Mouse (Mus musculus): ENCODE measurements around the gene Edrf1. TPM values are rescaled to one million over a fixed set of nuclear protein-coding genes. Genes with fewer than 3 reads are reported as not detected.

The Edrf1 gene
- total and polyA plus RNA-seq, 2 experiments from 2014 or later, result 7.3 to 19.4 TPM

DNA sequence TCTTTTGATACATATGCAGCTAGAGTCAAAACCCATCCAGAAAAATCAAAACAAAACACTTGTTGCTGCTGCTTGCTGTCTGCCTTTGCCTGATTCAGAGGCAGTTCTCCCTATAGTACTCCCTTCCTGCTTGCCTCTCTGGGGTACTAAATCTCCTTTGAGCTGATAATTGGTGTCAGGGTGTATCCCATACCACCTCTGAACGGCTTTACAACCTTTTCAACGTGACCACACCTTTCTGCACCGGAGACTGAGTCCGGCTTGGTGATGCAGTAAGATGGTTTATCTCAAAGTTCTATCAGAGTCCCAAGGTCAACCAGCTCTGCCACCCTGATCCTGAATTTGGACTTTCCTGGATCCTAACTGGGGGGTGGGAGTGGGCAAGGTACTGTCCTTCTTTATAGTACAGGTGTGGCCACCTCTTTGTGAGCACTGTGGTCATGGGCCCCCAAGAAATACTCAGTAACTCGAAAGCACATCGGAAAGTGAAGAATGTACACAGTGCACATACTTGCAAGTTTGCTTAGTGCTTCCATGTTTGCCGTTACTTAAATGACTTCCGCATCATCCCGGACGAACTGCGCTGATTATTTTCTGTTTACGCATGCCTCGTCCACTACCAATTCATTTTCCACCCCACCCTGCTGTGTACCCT, 32.8 kb upstream of the Edrf1 start:
- no peaks in the 10 kb centered on the region for H3K9me3 ChIP-seq (replicated peaks; ENCODE audit: control insufficient read depth, low read length)
- no peak for DNase-seq (ENCODE audit: low spot score)
- no peaks in the 10 kb centered on the region for H3K36me3 ChIP-seq (replicated peaks; ENCODE audit: control insufficient read depth, insufficient read depth, low read length)
- H3K4me2 ChIP-seq (ENCODE audit: low read depth, low read length), result no peak overlapping the region
- no peak overlapping the region for H3K4me3 ChIP-seq (ENCODE audit: low read depth, low read length)
- ATAC-seq (ENCODE audit: insufficient read depth, low read depth), result no peak
- no peaks in the 10 kb centered on the region for H3K27me3 ChIP-seq (ENCODE audit: control insufficient read depth, insufficient read depth, low read length)
- H3K9ac ChIP-seq (replicated peaks; ENCODE audit: low read depth, low read length), result no peak overlapping the region
- TF ChIP-seq CTCF (IDR thresholded peaks at IDR 0.05; ENCODE audit: low read depth) (no peak), EP300 (IDR thresholded peaks at IDR 0.05; ENCODE audit: low read depth) (no peak)
- 81% methylated on average over 13 of the region's 13 CpGs for WGBS
- no peak overlapping the region for H3K27ac ChIP-seq (ENCODE audit: low read depth)
- no peaks in the 10 kb centered on the region for H3K4me1 ChIP-seq (ENCODE audit: control insufficient read depth, insufficient read depth)

DNA sequence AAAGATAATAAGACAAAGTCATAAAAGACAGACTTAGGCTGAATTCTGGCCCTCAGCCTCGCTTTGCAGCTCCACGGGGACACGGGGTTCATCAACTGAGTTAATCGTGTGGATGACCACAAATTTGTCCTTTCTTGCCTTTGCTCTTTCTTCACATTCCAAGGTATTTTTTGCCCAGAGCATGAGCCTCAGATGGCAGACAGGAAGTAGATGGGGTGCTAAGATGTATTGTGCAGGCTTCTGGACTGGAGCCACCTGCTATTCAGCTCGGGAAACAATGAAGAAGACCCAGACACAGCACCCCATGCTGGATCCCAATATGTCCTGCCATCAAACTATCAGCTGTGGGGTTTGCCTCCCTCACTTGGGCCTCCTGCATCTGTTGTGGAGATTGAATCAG, 30.0 kb upstream of the Edrf1 start:
- DNase-seq (ENCODE audit: low spot score) (no peak), ATAC-seq (ENCODE audit: insufficient read depth, low read depth) (no peak)
- Histone ChIP-seq H3K27ac (ENCODE audit: low read depth) (no peak overlapping the region), H3K9me3 (replicated peaks; ENCODE audit: control insufficient read depth, low read length) (no peaks in the 10 kb centered on the region), H3K9ac (replicated peaks; ENCODE audit: low read depth, low read length) (no peak overlapping the region), H3K4me3 (ENCODE audit: low read depth, low read length) (no peak overlapping the region), H3K27me3 (ENCODE audit: control insufficient read depth, insufficient read depth, low read length) (no peaks in the 10 kb centered on the region), H3K4me2 (ENCODE audit: low read depth, low read length) (no peak overlapping the region), H3K36me3 (replicated peaks; ENCODE audit: control insufficient read depth, insufficient read depth, low read length) (no peaks in the 10 kb centered on the region), H3K4me1 (ENCODE audit: control insufficient read depth, insufficient read depth) (no peaks in the 10 kb centered on the region)
- WGBS, result 67% methylated on average over 5 of the region's 5 CpGs
- TF ChIP-seq EP300 (IDR thresholded peaks at IDR 0.05; ENCODE audit: low read depth), result no peak
- no peak for TF ChIP-seq CTCF (IDR thresholded peaks at IDR 0.05; ENCODE audit: low read depth)

GRCm38 (mm10) chr7:133607883-133608575, 29.3 kb upstream of the Edrf1 start:
- H3K36me3 ChIP-seq (replicated peaks; ENCODE audit: control insufficient read depth, insufficient read depth, low read length), result no peaks in the 10 kb centered on the region
- ATAC-seq (ENCODE audit: insufficient read depth, low read depth) (no peak), DNase-seq (ENCODE audit: low spot score) (no peak)
- no peaks in the 10 kb centered on the region for H3K4me1 ChIP-seq (ENCODE audit: control insufficient read depth, insufficient read depth)
- H3K4me3 ChIP-seq (ENCODE audit: low read depth, low read length), result no peak overlapping the region
- 81% methylated on average over 13 of the region's 13 CpGs for WGBS
- no peaks in the 10 kb centered on the region for H3K27me3 ChIP-seq (ENCODE audit: control insufficient read depth, insufficient read depth, low read length)
- no peak overlapping the region for H3K4me2 ChIP-seq (ENCODE audit: low read depth, low read length)
- no peak overlapping the region for H3K27ac ChIP-seq (ENCODE audit: low read depth)
- H3K9me3 ChIP-seq (replicated peaks; ENCODE audit: control insufficient read depth, low read length), result no peaks in the 10 kb centered on the region
- H3K9ac ChIP-seq (replicated peaks; ENCODE audit: low read depth, low read length), result no peak overlapping the region
- TF ChIP-seq CTCF (IDR thresholded peaks at IDR 0.05; ENCODE audit: low read depth) (no peak), EP300 (IDR thresholded peaks at IDR 0.05; ENCODE audit: low read depth) (no peak)

- Histone ChIP-seq H3K27ac (ENCODE audit: low read depth) (no peak overlapping the region), H3K4me2 (ENCODE audit: low read depth, low read length) (no peak overlapping the region)
- 70% methylated on average over 13 of the region's 13 CpGs for WGBS
These were observed 28.6 kb upstream of the Edrf1 start for GRCm38 (mm10) chr7:133608631-133609340.

DNA sequence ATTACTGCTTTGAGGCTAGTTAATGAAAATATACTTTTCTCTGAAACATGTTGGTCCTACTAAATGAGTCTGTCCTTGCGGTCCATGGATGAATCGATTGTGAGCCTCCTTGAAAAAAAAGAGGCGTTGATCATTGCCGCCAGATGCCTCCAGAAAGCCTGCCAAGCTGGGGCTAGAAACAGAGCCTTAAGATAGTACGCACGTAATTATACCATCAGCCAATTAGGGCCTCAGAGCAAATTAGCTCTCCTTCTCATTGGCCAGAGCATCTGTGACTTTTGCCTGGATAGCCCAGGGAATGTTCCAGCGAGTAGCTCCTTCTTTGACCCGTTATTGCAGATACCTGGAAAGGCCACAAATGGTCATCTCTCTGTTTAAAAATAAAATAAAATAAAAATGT, 27.8 kb upstream of the Edrf1 start:
- 69% methylated on average over 8 of the region's 8 CpGs for WGBS
- H3K4me2 ChIP-seq (ENCODE audit: low read depth, low read length), result no peak overlapping the region
- no peak for ATAC-seq (ENCODE audit: insufficient read depth, low read depth)
- H3K4me3 ChIP-seq (ENCODE audit: low read depth, low read length), result no peak overlapping the region
- TF ChIP-seq EP300 (IDR thresholded peaks at IDR 0.05; ENCODE audit: low read depth) (no peak), CTCF (IDR thresholded peaks at IDR 0.05; ENCODE audit: low read depth) (no peak)
- H3K9ac ChIP-seq (replicated peaks; ENCODE audit: low read depth, low read length), result no peak overlapping the region
- H3K27me3 ChIP-seq (ENCODE audit: control insufficient read depth, insufficient read depth, low read length), result no peaks in the 10 kb centered on the region
- H3K36me3 ChIP-seq (replicated peaks; ENCODE audit: control insufficient read depth, insufficient read depth, low read length), result no peaks in the 10 kb centered on the region
- H3K27ac ChIP-seq (ENCODE audit: low read depth), result no peak overlapping the region
- no peak for DNase-seq (ENCODE audit: low spot score)
- H3K9me3 ChIP-seq (replicated peaks; ENCODE audit: control insufficient read depth, low read length), result no peaks in the 10 kb centered on the region
- no peaks in the 10 kb centered on the region for H3K4me1 ChIP-seq (ENCODE audit: control insufficient read depth, insufficient read depth)

More at GRCm38 (mm10) chr7:133608631-133609340, 28.6 kb upstream of the Edrf1 start:
- DNase-seq (ENCODE audit: low spot score) (no peak), ATAC-seq (ENCODE audit: insufficient read depth, low read depth) (no peak)
- no peaks in the 10 kb centered on the region for H3K36me3 ChIP-seq (replicated peaks; ENCODE audit: control insufficient read depth, insufficient read depth, low read length)
- TF ChIP-seq EP300 (IDR thresholded peaks at IDR 0.05; ENCODE audit: low read depth) (no peak), CTCF (IDR thresholded peaks at IDR 0.05; ENCODE audit: low read depth) (no peak)
- no peaks in the 10 kb centered on the region for H3K4me1 ChIP-seq (ENCODE audit: control insufficient read depth, insufficient read depth)
- no peaks in the 10 kb centered on the region for H3K27me3 ChIP-seq (ENCODE audit: control insufficient read depth, insufficient read depth, low read length)
- H3K4me3 ChIP-seq (ENCODE audit: low read depth, low read length), result no peak overlapping the region
- no peak overlapping the region for H3K9ac ChIP-seq (replicated peaks; ENCODE audit: low read depth, low read length)
- H3K9me3 ChIP-seq (replicated peaks; ENCODE audit: control insufficient read depth, low read length), result no peaks in the 10 kb centered on the region
